Mouse (Mus musculus) intestine, embryonic 16.5 days (tissue): ENCODE results near the gene Ctdspl. TPM values are rescaled to one million over a fixed set of nuclear protein-coding genes. Genes with fewer than 3 reads are reported as not detected.

ENCODE experiments used
- ATAC-seq: fragments of 200-750 bp; cut with Nextera tagmentation; 2 replicates; pipeline ENCODE4 v1.8.0; 2017; ENCODE audit warnings: moderate TSS enrichment, moderate library complexity
- H3K27ac ChIP-seq: fragments of 300-500 bp; sonication (generic); 2 replicates; pipeline ENCODE4 v1.5.1; 2014; ENCODE audit warnings: mild to moderate bottlenecking, low read length
- H3K27me3 ChIP-seq: fragments of 300-500 bp; sonication (generic); replicated peaks from 2 replicates; pipeline ENCODE4 v1.6.1; 2014; ENCODE audit warnings: low read length, control low read depth, mixed read lengths; ENCODE audit not compliant: control insufficient read depth, insufficient read depth
- H3K36me3 ChIP-seq: fragments of 300-500 bp; sonication (generic); 2 replicates; pipeline ENCODE4 v1.6.1; 2014; ENCODE audit warnings: low read length, control low read depth; ENCODE audit not compliant: control insufficient read depth, insufficient read depth
- H3K4me1 ChIP-seq: fragments of 300-500 bp; sonication (generic); 2 replicates; pipeline ENCODE4 v1.6.1; 2014; ENCODE audit warnings: low read length, control low read depth, mixed read lengths; ENCODE audit not compliant: control insufficient read depth, insufficient read depth
- H3K4me2 ChIP-seq: fragments of 300-500 bp; sonication (generic); 2 replicates; pipeline ENCODE4 v1.6.1; 2014; ENCODE audit warnings: low read depth, low read length, control low read depth
- H3K4me3 ChIP-seq: fragments of 300-500 bp; sonication (generic); 2 replicates; pipeline ENCODE4 v1.5.1; 2014; ENCODE audit warnings: mild to moderate bottlenecking, low read length
- H3K9ac ChIP-seq: fragments of 300-500 bp; sonication (generic); 2 replicates; pipeline ENCODE4 v1.6.1; 2014; ENCODE audit warnings: low read depth, low read length
- H3K9me3 ChIP-seq: fragments of 300-500 bp; sonication (generic); 2 replicates; pipeline ENCODE4 v1.6.1; 2016; ENCODE audit warnings: low read length, control low read depth; ENCODE audit not compliant: control insufficient read depth
- WGBS: fragments of 180-500 bp; shearing (Covaris S2); extraction: QIAGEN DNeasy Blood & Tissue Kit; methylation state at CpG from one replicate; pipeline ENCODE4 v1.1.7; 2014; 5-methylcytosine and 5-hydroxymethylcytosine counted together
- polyA plus RNA-seq: library from polyadenylated mRNA; unstranded; fragments of >200 nt; fragmentation: Nextera tagmentation; extraction: Ambion mirVana; gene quantifications from 2 replicates; pipeline ENCODE4 v1.2.1, GENCODE M21; 2015

Gene Ctdspl
- 17.6 and 18.8 TPM in 2 replicates for polyA plus RNA-seq

DNA sequence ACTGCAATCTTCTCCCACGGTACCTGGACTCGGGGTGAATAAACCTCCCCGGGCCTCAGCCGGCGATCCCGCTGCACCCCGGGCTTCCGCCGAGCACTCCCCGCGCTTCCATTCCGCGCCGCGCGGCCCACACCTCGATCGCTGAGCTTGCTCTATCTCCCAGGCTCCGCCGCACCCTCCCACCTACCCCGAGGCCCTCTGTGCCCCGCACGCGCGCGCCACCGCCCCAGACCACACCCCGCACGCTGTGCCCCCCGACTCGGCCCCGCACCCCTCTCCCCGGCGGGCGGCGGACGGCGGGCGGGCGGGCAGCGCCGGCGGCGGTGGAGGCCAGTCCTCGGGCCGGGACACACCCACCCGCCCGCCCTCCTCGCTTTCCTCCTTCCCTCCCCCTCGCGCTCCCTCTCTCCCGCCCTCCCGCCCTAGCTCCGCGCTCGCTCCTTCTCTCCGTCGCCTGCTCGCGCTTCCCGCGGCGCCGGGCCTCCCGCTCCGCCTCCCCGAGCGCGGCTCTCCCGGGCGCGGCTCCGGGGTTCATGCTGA is at the start of gene Ctdspl:
Ctdspl (plus strand) TSS at position 343 of the 540 bp plus-strand sequence.
- Histone ChIP-seq H3K9ac (peak within 1 kb of the TSS; percentile 91), H3K4me1 (peaks cover 15% of the 10 kb centered on the region), H3K9me3 (no peaks in the 10 kb centered on the region), H3K4me2 (peak within 1 kb of the TSS; percentile 96), H3K27me3 (no peaks in the 10 kb centered on the region), H3K36me3 (no peaks in the 10 kb centered on the region), H3K27ac (peak within 1 kb of the TSS; percentile 85), H3K4me3 (peak within 1 kb of the TSS; percentile 85)
- peak; percentile 66 for ATAC-seq
- WGBS = under 1% methylated on average over 37 of the region's 73 CpGs

GRCm38 (mm10) chr9:118876902-118877301 is 49.4 kb upstream of the Ctdspl start:
- no peak for ATAC-seq
- 82% methylated on average over 10 of the region's 10 CpGs for WGBS

DNA sequence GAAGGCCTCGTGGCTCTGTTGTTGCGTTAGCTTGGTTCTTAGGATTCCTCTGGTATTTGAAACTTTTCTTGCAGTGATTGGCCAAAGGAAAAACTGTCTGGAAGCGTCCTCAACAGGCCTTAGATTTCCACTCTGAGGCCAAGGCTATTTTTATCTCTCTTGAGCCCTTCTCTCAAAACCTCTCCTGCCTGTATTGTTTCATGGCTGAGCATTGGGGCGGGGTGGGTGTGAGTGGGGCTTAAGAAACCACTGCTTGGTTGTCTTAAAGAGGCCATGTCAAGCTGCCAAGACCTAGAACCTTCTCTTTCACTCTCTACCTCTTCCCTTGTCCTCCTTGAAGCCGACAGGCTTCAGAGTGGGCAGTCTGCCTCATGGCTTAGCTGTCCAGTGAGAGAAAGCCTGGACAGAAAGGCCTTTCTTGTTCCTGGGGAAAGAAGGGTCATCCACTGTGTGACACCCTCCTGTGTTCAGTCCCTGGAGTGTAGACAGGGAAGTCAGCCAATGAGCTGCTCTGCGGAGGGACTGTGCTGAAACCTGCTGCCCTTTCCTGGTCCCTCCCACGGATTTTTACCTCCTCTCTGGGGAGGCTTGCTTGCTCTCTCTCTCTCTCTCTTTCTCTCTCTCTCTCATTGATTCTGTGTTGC is 48.8 kb upstream of the Ctdspl start:
- H3K27ac ChIP-seq = 0 out of 2 replicates have a peak overlapping the region, but pooled peaks have one; percentile 8
- WGBS = 78% methylated on average over 7 of the region's 7 CpGs
- no peak for ATAC-seq

More at GRCm38 (mm10) chr9:118876902-118877301, 49.4 kb upstream of the Ctdspl start:
- Histone ChIP-seq H3K27me3 (no peaks in the 10 kb centered on the region), H3K9me3 (no peaks in the 10 kb centered on the region), H3K27ac (0 out of 2 replicates have a peak overlapping the region, but pooled peaks have one; percentile 8), H3K36me3 (0 out of 2 replicates have a peak, but pooled peaks cover 3% of the 10 kb centered on the region), H3K4me1 (no peaks in the 10 kb centered on the region), H3K9ac (no peak overlapping the region), H3K4me2 (no peak overlapping the region), H3K4me3 (no peak overlapping the region)

GRCm38 (mm10) chr9:118878596-118878995 is 47.7 kb upstream of the Ctdspl start:
- Histone ChIP-seq H3K9me3 (no peaks in the 10 kb centered on the region), H3K9ac (no peak overlapping the region), H3K4me1 (no peaks in the 10 kb centered on the region), H3K4me2 (no peak overlapping the region), H3K27me3 (no peaks in the 10 kb centered on the region), H3K27ac (no peak overlapping the region), H3K4me3 (no peak overlapping the region), H3K36me3 (0 out of 2 replicates have a peak, but pooled peaks cover under 1% of the 10 kb centered on the region)
- ATAC-seq = no peak
- WGBS = 86% methylated on average over 11 of the region's 11 CpGs

More for the DNA sequence above, 48.8 kb upstream of the Ctdspl start:
- Histone ChIP-seq H3K36me3 (0 out of 2 replicates have a peak, but pooled peaks cover 3% of the 10 kb centered on the region), H3K4me2 (no peak overlapping the region), H3K9me3 (no peaks in the 10 kb centered on the region), H3K9ac (no peak overlapping the region), H3K27me3 (no peaks in the 10 kb centered on the region), H3K4me3 (no peak overlapping the region), H3K4me1 (no peaks in the 10 kb centered on the region)

DNA sequence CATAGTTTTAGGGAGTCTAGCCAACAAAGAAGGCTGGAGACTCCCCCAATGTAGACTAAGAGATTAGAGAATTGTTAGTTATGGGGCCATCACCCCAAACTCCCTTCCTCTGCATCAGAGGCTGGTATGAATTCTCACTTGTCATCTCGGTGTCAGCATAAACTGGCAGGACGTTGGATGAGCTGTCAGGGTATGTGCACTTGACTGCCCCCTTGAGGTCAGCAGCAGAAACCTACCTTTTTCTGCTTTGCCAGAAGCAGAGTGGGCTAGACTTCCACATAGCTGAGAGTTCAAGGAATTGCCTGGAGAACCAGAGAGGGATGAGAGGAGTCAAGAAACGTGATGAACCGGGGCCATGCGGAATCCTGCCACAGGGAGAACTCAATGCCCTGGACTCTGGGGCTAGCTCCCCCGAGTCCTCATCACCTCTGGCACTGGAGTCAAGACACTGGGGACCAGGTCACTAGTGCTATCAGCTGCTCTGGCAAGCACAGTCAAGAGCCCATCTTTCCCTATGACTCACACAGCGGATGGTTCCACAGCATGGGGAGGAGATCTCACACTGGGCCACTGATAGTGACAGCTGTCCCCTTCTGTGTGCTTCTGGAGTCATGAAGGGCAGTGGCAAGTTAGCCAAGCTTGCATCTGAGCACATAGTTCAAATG is 44.8 kb upstream of the Ctdspl start:
- Histone ChIP-seq H3K9me3 (no peaks in the 10 kb centered on the region), H3K4me1 (no peaks in the 10 kb centered on the region), H3K27ac (no peak overlapping the region), H3K27me3 (no peaks in the 10 kb centered on the region), H3K9ac (no peak overlapping the region), H3K36me3 (no peaks in the 10 kb centered on the region), H3K4me3 (no peak overlapping the region), H3K4me2 (no peak overlapping the region)
- WGBS = 79% methylated on average over 7 of the region's 7 CpGs
- ATAC-seq = no peak

DNA sequence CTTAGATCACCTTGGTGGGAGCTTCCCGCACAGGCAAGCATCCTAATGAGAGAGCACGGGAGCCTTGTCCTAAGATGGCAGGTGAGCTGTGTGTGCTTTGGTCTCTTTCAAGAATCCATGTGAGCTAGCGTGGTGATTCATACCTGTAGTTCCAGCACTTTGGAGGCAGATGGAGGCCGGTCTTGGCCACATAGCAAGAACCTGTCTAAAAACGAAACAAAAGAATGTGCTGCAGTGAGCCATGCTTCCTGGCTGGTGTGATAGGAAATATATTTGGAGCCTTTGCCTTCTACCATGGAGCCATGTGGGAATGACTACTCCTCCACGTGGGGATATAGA is 44.3 kb upstream of the Ctdspl start:
- 84% methylated on average over 6 of the region's 6 CpGs for WGBS
- Histone ChIP-seq H3K27me3 (no peaks in the 10 kb centered on the region), H3K36me3 (no peaks in the 10 kb centered on the region), H3K9ac (no peak overlapping the region), H3K9me3 (no peaks in the 10 kb centered on the region), H3K4me3 (no peak overlapping the region), H3K4me1 (no peaks in the 10 kb centered on the region), H3K4me2 (no peak overlapping the region), H3K27ac (no peak overlapping the region)
- ATAC-seq = no peak

DNA sequence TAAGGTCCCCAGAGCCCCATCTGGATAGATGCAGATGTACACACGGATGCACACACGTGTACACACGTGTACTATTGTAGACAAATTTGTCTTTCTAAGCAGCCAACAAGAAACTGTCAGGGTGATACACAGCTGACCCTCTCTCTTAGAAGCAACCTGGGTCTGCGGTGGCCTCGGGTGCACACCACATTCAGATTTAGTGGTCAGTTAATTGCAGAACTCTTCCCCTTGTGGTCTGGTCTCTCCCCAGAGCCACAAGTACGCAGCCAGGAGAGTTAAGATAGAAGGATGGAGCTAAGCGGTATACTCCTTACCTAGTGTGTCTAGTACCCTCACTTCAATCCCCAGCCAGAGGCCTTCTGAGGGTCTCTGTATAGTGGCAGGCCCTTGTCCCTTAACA is 43.1 kb upstream of the Ctdspl start:
- no peaks in the 10 kb centered on the region for H3K4me1 ChIP-seq
- H3K27ac ChIP-seq = no peak overlapping the region
- 92% methylated on average over 7 of the region's 7 CpGs for WGBS
- H3K4me2 ChIP-seq = no peak overlapping the region
- no peak overlapping the region for H3K9ac ChIP-seq
- no peak for ATAC-seq
- no peaks in the 10 kb centered on the region for H3K9me3 ChIP-seq
- no peaks in the 10 kb centered on the region for H3K36me3 ChIP-seq
- no peaks in the 10 kb centered on the region for H3K27me3 ChIP-seq
- H3K4me3 ChIP-seq = no peak overlapping the region

DNA sequence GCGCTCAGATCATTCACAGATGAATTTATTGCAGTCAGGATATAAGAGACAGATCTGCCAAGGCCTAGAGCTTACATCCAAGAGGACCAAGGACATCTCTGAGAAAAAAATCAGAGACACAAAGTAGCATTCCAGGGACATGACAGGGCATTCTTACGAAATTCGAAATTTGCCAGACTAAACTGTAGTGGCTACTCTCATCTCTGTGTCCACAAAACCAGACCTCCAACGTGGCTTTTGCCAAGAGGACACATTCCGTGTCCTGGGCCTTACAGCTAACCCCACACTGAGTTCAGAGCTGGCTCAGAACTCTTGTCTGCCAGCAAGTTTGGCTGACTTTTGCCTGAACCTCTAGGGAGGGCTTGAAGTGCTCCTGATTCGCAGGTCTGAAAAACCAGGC is 40.5 kb upstream of the Ctdspl start:
- no peak overlapping the region for H3K4me3 ChIP-seq
- no peak overlapping the region for H3K4me2 ChIP-seq
- H3K36me3 ChIP-seq = no peaks in the 10 kb centered on the region
- WGBS = 71% methylated on average over 6 of the region's 6 CpGs
- H3K27ac ChIP-seq = no peak overlapping the region
- no peaks in the 10 kb centered on the region for H3K9me3 ChIP-seq
- ATAC-seq = no peak
- H3K27me3 ChIP-seq = no peaks in the 10 kb centered on the region
- H3K4me1 ChIP-seq = peaks cover 3% of the 10 kb centered on the region; the same call in 1 of the 2 replicates
- H3K9ac ChIP-seq = no peak overlapping the region

GRCm38 (mm10) chr9:118887201-118887600 is 39.1 kb upstream of the Ctdspl start:
- H3K36me3 ChIP-seq = no peaks in the 10 kb centered on the region
- H3K9me3 ChIP-seq = no peaks in the 10 kb centered on the region
- H3K27ac ChIP-seq = no peak overlapping the region
- H3K4me3 ChIP-seq = no peak overlapping the region
- no peak overlapping the region for H3K9ac ChIP-seq
- no peak overlapping the region for H3K4me2 ChIP-seq
- no peak for ATAC-seq
- 86% methylated on average over 7 of the region's 7 CpGs for WGBS
- H3K4me1 ChIP-seq = peaks cover 10% of the 10 kb centered on the region; the same call in 1 of the 2 replicates
- H3K27me3 ChIP-seq = no peaks in the 10 kb centered on the region
